Mouse (Mus musculus) layer of hippocampus, adult 11-12 months (tissue): ENCODE measurements around the gene Syt6.
A peak's percentile ranks its signal among the peaks of the same experiment; 100 is the strongest.
"Not testable (repeated sequence)": the region's sequence is repeated elsewhere in the genome, so short reads cannot be mapped to it uniquely, and the experiment has no call there.

Experiments
- DNase-seq: peaks from one replicate; pipeline ENCODE4 v3.0.0; 2022; ENCODE audit warnings: low spot score

Syt6 gene

DNA sequence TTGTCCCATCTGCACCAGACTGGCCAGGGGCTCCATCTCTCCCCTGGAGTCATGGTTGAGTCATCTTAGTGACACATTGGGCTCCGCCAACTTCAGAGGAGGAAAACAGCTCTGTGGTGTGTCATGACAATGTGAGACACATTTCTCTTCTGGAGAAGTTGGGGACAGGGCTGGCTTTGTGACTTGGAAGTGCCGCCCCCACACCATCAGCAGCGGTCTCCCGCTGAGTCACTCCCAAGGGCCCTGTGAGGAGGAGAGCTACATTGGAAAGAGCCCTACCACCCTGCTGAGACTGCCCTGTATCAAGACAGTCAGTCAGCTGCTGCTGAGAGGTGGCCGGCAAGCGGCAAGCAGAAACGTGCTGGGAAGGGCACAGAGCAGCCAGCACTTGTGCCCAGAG is 26.0 kb downstream of the Syt6 start:
- DNase-seq = no peak

DNA sequence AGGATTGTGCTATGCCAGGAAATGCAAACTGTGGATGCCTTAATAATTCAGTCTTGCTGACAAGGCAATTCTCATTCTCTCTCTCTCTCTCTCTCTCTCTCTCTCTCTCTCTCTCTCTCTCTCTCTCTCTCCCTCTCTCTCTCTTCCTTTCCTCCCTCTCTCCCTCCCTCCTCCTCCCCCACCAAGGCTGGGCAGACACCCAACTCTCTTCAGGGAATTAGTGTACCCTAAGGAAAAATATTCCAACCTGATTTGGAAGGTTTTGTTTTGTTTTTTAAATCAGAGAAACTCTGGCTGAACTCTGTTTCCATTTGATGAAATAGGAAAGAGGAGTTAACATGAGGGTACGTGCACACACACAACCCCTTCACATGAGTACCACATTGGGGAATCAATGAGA is 26.5 kb downstream of the Syt6 start:
- DNase-seq = no peak

DNA sequence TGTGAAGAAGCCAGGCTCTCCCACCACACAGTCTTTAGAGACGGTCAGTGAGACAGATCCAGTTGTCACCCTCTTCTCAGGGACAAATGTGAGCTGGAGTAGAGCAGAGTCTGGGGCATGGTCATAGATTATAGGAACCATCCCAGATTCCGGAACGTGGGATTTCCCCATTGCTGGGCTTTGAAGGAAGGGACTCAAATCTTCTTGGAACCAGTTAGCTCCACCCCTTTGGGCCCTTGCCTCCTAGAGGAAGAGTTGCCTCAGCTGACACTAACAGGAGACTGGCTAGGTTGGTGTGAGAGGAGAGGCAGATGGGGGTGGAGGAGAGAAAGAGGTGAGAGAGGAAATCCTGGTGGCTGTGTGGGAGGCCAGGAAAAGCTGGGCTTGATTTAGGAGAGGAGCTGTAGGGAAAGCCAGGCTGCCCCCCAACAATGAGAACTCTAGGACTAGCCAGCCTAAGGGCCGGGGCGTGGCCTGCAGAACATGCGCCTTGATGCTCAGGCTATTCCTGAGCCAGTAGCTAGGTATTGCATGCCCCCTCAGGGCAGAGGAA is 31.1 kb downstream of the Syt6 start:
- no peak for DNase-seq

DNA sequence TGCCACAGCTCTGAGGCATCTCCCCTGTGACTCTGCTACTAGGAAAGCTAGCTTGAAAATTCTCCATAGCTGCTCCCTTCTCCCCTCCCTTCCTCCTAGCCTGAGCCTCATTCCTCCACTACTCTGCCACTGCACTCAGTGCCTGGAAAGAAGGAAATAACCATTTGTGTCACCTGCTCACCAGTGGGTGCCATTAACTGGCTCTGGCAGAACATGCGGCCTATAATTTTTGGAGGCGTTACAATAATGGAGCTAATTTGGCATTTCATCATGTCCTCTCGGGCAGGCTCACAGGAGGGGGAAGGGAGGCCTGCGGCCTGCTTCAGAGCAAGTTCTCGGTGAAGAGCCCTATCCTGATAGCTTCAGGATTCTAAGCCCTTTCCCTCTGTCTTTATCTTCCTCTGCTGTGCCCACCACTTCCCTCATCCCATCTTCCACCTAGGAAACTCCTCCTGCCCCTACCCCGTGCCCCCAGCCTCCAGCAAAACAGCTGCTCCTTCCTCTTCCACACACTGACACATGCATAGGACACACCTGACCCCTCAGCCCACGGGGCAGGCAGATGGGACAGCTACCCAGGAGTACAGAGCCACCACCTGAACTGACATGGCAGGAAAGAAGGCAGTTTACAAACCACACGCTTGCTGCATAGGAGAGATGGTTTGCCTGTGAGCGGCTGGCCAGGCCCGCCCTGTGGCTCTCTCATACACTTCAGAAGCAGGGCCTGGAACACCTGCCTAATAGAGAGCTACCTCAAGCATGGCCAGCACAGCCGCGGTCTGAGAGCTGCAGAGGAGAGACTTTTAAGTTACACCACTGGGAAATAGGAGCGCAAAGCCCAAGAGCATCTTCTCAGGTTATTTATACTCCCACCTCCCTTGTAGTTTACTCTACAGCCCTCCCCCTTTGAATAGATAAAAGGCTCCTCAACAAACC is 31.9 kb downstream of the Syt6 start:
- DNase-seq = no peak

DNA sequence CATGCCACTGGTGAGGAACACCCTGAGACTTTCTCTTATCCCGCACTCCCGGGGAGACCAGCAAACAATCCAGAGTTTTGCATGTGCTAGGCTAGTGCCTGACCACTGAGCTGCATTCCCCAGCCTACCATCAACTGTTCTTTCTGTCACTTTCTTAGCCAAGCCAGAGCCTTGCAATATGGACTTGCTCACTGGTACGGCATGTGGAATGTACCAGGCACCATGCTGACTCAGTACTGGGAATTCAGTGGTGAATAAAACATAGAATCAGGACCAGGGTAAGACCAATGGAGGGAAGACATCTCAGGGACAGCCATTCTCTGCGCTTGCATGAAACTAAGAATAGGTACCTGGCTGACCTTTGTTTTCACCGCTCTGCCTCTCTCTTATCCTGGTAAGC is 35.2 kb downstream of the Syt6 start:
- DNase-seq = no peak

DNA sequence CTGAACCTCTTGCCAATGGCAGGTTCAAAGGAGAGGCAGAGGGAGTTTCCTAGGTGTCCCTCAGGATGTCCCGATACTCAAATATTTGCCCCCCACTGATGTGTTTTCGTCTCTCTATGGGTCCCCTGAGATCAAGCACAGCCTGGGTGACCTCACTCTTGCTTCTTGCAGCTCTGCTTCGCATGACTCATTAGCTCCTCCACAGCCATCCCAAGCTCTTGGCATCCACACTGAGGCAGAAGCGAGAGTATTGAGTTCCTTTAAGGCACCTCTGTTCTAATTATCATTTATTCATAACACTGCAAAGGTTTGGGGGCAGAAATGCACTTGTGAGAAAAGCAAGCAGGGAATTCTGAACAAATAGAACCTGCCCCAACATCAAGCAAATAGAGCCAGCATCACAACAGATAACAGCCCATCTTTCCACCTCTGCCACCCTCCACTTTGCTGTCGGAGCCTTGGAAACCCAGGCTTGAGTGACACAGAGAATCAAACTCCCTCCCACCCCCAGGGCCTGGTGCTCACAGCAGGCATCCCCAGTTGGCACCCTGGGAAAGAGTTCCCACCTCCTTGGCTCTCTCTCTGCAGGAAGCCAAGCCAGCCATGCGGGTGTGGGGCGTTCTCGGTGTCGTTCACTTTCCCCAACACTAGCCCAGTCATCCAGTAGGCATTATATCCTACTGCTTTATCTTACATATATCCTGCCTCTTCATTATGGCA is 37.8 kb downstream of the Syt6 start:
- DNase-seq = peak; percentile 54

DNA sequence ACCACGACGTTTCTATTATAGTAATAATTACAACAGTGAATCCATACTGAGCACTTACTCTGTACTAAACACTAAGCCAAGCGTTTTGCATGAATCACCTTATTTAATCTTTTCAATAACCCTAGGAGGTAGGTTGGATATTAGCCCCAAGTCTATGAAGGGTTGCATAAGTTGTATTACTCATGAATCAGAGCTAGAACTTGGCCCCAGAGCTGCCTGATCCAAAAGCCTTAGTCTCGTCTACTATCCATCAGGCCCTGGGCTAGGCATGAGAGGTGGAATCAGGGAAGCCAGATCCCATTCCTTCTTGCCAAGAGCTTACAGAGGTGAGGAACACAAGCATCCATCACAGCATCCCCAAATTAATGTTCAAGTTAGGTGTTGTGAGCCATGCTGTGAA is 40.6 kb downstream of the Syt6 start:
- DNase-seq = no peak

DNA sequence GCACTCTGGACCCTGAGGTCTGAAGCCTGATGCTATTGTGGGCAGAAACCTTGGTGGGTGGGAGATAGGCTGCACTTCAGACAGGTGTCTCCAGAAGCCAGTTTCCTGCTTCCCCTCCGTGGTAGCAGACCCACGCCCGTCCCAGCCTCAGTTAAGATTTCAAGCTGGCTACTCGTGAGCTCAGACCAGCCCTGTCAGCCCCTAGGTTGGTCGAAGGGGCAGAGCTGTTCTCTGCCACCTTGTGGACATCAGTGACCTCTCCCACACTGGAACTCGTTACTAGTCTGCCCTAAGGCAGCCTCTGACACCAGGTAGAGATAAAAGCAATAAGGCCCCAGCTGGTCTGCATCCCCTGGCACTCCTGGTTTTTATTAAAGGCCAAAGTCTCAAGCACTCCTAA is 42.0 kb downstream of the Syt6 start:
- no peak for DNase-seq

DNA sequence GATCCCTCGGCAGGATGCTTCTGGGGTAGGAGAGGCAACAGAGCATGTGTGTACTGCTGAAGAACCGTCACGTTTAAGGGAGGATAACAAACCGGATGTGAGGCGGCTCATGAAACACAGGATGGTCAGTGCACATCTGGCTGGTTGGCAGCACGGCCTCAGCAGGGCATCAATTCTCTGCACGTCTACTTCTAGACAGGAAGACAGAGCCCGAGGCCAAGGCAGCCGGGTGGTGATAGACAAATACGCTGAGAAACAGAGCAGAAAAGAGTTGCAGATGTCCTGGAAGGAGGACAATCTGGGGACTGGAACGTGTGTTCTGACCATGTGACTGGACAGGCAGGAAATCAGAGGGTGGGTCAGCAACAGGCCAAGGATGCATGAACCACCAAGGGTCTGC is 45.1 kb downstream of the Syt6 start:
- DNase-seq = no peak

DNA sequence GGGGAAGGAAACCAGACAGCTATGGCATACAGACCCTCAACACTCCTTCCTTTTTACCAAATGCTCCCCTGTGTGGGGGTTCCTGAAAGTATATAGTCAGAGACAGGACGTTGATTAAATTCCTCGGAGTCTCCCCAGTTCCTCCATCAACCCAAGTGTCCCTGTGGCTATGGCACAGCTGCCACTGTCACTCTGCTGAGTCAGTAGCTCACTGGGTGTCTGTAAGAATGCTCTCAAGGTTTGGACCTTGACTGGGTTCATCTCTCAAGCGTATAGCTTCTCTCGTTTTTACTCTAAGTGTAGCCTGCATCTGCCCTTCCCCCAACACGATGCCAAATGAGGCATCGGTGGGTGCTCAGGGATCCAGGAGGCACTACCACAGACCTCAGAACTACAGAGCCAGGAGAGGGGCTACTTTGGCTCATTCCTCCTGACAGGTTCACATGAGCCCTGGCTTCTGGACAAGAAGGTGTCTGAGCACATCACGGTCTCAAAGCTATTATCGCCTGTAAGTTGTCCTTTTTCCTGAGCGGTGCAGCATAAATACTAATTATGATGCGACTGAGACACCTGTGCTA is 49.0 kb downstream of the Syt6 start:
- DNase-seq = no peak

DNA sequence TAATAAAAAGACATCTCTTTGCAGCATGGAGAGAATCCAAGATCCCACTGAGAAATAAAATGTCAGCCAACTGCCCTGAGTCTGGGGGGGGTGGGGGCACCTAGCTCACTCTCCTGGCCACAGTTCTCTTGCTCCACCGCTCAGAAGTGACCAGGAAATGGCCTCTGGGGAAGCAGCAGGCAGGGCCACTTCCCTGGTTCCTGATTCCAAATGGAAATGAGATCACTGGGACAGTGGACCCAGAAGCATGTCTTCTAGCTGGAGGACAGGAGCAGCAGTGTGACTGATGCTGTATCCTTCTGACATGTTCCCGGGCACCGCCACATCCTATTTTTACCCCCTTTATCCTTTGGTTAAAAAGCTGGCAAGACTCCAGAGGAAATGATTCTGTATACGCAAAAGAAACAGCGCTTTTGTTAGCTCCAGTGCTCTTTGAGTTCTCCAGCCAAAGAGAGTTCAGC is 49.6 kb downstream of the Syt6 start:
- DNase-seq = no peak

DNA sequence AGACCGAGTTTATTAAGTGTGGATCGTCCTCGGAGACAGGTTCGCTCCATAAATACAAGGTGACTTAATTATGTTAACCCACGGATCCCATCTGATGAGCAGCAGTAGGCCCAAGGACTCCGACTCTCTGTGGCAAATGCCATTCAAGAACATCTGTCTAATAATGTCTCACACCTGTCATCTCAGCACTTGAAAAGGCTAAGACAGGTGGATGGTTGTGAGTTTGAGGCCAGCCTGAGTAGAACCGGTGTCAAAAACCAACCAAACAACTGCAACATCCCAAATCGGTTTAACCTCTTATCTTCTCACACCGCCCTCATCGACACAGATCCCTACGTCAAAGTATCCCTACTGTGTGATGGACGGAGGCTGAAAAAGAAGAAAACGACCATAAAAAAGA is 50.1 kb downstream of the Syt6 start:
- DNase-seq = no peak

DNA sequence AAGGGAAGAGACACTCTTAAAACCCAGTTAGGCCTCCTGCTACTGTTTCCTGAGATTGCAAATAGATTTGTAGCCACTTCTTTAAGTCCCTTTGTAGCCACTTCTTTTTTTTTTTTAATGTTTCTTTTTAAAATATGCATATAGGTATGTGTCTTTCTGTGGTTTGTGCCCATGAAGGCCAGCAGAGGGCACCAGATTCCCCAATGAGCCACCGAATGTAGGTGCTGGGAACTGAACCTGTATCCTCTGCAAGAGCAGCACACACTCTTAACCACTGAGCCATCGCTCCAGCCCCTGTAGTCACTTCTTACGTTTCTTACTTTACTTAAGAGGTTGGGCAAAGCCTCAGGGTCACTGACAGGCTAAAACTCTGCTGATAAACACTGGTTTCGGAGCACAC is 51.5 kb downstream of the Syt6 start:
- DNase-seq = no peak

DNA sequence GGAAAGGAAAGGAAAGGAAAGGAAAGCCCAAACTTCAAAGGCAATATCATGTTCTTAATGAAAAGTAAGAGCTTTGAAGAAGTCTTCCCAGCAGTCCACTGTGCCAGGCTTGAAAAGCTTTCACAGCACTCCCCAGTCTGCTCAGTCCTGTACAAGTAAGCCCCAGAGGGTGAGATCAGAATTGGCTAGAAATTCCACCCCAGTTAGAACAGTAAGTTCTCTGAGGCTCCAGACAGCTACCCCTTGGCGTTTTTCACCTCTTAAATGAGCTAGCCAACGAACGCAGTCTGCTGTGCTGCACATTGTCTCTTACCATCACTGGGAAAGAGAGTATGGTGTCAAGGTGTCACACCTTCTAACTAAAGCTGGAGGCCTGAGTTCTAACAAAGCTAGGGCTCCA is 52.6 kb downstream of the Syt6 start:
- no peak for DNase-seq

DNA sequence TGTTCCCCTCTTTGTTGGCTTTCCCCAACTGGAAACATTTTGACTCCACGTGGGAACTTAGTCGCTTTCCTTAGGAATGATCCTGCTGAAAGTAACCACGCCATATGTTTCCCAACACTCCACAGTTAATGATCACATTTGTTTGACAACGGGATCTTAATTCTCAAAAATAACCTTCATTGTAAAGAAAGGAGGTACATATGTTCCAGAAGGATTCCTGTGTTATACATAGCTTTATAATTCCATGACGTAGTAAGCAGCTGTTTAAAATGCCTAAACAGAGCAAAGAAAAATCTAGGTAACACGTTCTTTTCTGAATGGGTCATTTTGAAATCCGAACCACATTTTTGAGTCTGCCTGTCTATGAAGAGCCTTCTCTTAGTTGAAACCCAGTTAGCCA is 58.1 kb downstream of the Syt6 start:
- no peak for DNase-seq

DNA sequence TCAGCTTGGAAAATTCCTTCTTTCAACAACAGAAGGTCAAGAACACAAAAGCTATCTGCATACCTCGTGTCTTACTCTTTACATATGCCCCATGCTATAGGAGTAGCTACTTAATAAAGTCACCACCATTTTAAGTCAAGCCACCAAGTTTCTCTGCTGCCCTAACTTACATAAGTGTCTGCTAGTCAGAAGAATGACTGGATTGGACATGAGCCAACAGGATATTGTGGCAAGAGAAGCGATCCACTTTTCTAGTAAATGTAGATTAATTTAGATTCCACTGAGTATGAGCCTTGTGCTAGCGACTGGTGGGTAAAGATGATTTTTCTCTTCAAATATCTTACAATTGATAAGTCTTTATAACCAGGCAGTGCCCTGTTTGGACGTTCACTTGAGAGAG is 58.8 kb downstream of the Syt6 start:
- no peak for DNase-seq

DNA sequence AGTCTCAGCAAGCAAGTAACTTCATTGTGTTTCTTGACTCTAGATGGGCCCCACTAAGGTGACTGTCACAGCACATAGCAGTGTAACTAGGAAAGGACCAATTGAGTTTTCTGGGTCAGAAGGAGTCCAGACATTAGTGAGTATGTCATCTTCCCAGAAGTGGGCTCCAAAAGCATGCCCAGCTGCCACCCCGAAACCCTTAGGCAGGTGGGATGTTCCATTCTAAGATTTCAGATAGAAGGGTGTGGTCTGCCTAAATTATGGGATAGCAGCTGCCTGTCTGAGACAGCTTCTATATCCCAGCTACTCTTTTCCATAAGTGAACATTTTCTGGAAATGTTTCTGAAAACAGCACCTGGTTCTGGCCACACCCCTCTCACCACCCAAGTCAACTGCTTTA is 59.2 kb downstream of the Syt6 start:
- DNase-seq = no peak

DNA sequence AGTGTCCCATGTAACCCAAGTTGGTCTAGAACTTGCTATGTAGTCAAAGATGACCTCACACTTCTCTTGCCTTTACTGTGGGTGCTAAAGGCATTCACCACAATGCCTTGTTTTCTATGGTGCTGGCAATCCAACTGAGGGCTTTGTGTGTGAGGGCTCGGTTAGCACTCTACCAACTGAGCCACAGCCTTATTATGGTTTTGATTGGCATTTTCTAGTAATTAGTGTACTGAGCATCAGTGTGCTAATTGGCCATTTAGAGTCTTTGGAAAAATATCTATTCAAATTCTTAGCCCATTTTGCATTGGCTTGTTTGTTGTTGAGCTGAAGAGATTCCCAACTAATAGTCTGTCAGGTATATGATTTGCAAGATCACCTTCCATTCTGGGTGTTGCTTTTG is 62.6 kb downstream of the Syt6 start:
- DNase-seq = no peak

DNA sequence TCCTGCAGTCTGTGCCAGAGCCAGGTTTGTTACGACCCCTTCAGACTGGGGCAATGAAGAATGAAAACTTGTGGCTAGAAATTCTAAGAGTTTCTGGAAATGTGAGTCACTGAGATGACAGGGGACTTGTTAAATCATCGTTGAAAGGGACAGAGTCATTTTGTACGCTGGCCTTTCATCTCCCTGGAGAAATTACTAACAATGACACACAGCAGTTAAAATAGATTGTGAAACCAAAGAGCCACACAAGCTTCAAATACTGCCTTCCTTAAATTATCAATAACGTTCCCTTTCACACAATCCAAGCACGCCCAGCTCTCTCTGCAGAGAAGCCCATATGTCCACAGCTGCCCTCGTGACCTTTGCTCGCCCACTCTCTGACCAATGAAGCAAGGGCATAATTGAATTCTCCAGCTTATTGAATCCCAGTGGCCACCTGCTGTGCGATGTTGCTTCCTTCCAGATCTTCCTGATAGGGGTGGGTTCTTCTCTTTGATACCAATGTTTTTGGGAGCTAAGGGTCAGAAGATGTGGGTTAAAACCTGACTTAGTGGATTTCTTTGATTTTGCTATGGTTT is 65.3 kb downstream of the Syt6 start:
- DNase-seq = no peak

DNA sequence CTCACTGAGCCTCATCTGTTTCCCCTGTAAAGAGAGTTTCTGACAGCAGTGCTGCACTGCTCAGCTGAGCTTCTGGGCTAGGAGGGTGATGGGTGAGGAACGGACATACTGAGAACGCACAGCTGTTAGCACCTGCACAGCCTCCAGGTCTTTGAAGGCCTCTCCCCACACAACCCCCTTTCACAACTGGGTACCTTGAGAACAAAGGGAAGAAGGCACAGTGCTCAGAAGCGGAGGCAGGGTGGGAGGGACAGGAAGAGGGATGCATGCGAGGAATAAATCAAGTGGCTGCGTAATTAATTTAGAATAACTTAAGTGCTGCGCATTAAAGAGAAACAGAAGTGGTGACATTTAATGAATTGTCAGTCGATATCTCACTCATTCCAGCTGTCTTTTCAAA is 66.3 kb downstream of the Syt6 start:
- DNase-seq = no peak

DNA sequence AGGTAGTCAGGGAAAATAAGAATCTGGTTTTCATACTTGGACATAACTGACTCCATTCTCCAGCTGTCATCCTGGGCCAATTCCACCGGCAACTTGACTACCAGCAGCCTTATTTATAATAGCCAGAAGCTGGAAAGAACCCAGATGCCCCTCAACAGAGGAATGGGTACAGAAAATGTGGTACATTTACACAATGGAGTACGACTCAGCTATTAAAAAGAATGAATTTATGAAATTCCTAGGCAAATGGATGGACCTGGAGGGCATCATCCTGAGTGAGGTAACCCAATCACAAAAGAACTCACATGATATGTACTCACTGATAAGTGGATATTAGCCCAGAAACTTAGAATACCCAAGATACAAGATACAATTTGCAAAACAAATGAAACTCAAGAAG is 70.9 kb downstream of the Syt6 start, which contains the start of gene Atg4a-ps:
Atg4a-ps (minus strand) TSS at position 101 of the 400 bp plus-strand sequence.
- DNase-seq = not testable (repeated sequence)

DNA sequence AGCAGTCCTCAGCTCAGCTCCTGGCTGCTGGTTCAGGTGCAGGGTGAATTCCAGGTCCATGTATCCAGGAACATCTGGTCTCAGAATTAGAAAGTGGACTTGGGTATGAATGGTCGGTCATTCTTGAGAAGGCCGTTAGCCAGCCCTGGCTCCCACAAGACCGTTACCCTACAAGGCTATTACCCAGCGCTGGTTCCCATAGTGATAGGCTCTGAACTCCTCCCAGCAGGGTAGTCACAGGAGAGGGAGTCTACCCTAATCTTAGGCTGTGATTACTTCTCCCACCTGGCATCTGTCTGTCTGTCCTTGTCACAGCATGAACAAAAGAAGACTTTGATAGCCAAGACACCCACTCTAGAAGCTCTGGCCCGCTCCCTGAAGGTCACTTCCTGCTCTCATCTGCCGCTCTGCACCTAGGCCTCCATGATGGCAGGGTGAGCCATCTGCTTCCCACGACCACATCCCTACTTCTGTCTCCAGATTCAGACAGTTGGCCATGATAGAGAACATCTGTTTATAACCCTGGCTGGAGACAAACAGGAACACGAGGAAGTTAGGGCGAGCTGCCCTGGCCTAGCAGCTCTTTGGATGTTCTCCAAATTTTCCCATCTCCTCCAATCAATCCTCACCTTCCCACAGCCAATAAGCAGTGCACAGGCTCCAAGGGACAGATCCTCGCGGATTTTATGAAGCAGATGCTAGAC is 72.3 kb downstream of the Syt6 start:
- no peak for DNase-seq
